Mouse (Mus musculus) intestine, embryonic 16.5 days (tissue): ENCODE measurements at regions not wholly inside any gene's neighbourhood (a gene's known extent, or its start where the extent isn't known, plus 50 kb on each side); places are given as distances from the start of the nearest gene placed in this dataset.

Experiments used
- ATAC-seq: fragments of 200-750 bp; cut with Nextera tagmentation; 2 replicates; pipeline ENCODE4 v1.8.0; 2017; ENCODE audit warnings: moderate TSS enrichment, moderate library complexity
- H3K27ac ChIP-seq: fragments of 300-500 bp; sonication (generic); 2 replicates; pipeline ENCODE4 v1.5.1; 2014; ENCODE audit warnings: mild to moderate bottlenecking, low read length
- H3K27me3 ChIP-seq: fragments of 300-500 bp; sonication (generic); replicated peaks from 2 replicates; pipeline ENCODE4 v1.6.1; 2014; ENCODE audit warnings: low read length, control low read depth, mixed read lengths; ENCODE audit not compliant: control insufficient read depth, insufficient read depth
- H3K36me3 ChIP-seq: fragments of 300-500 bp; sonication (generic); 2 replicates; pipeline ENCODE4 v1.6.1; 2014; ENCODE audit warnings: low read length, control low read depth; ENCODE audit not compliant: control insufficient read depth, insufficient read depth
- H3K4me1 ChIP-seq: fragments of 300-500 bp; sonication (generic); 2 replicates; pipeline ENCODE4 v1.6.1; 2014; ENCODE audit warnings: low read length, control low read depth, mixed read lengths; ENCODE audit not compliant: control insufficient read depth, insufficient read depth
- H3K4me2 ChIP-seq: fragments of 300-500 bp; sonication (generic); 2 replicates; pipeline ENCODE4 v1.6.1; 2014; ENCODE audit warnings: low read depth, low read length, control low read depth
- H3K4me3 ChIP-seq: fragments of 300-500 bp; sonication (generic); 2 replicates; pipeline ENCODE4 v1.5.1; 2014; ENCODE audit warnings: mild to moderate bottlenecking, low read length
- H3K9ac ChIP-seq: fragments of 300-500 bp; sonication (generic); 2 replicates; pipeline ENCODE4 v1.6.1; 2014; ENCODE audit warnings: low read depth, low read length
- H3K9me3 ChIP-seq: fragments of 300-500 bp; sonication (generic); 2 replicates; pipeline ENCODE4 v1.6.1; 2016; ENCODE audit warnings: low read length, control low read depth; ENCODE audit not compliant: control insufficient read depth
- WGBS: fragments of 180-500 bp; shearing (Covaris S2); extraction: QIAGEN DNeasy Blood & Tissue Kit; methylation state at CpG from one replicate; pipeline ENCODE4 v1.1.7; 2014; 5-methylcytosine and 5-hydroxymethylcytosine counted together

GRCm38 (mm10) chr16:51650683-51651082 is 380.3 kb upstream of the Cblb start:
- no peaks in the 10 kb centered on the region for H3K9me3 ChIP-seq
- 81% methylated on average over 5 of the region's 5 CpGs for WGBS
- H3K9ac ChIP-seq = no peak overlapping the region
- no peak for ATAC-seq
- no peaks in the 10 kb centered on the region for H3K27me3 ChIP-seq
- no peaks in the 10 kb centered on the region for H3K36me3 ChIP-seq
- no peak overlapping the region for H3K4me2 ChIP-seq
- H3K27ac ChIP-seq = no peak overlapping the region
- no peaks in the 10 kb centered on the region for H3K4me1 ChIP-seq
- no peak overlapping the region for H3K4me3 ChIP-seq

DNA sequence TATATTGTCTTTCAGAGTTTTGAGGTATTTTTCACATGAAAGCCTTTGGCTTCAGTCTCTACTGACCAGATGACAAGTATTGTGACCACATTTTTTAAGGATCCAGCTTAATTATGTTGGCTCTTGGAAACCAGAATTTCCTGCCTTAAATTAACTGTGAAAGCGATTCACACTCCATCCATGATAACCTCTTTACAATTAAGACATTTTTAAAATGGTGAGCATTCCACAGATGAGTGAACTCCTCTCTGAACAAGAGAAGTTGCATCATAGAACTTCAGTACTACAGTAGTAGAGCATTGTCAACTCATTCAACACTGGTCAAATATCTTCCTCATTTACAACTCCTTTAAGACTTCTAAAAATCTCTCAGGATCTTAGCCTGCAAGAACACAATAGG is 369.3 kb upstream of the Cblb start:
- no peaks in the 10 kb centered on the region for H3K36me3 ChIP-seq
- H3K9me3 ChIP-seq = no peaks in the 10 kb centered on the region
- no peak for ATAC-seq
- no peak overlapping the region for H3K9ac ChIP-seq
- no peak overlapping the region for H3K4me2 ChIP-seq
- H3K4me1 ChIP-seq = no peaks in the 10 kb centered on the region
- no peak overlapping the region for H3K27ac ChIP-seq
- no peaks in the 10 kb centered on the region for H3K27me3 ChIP-seq
- 94% methylated on average over 1 of the region's 1 CpGs for WGBS
- H3K4me3 ChIP-seq = no peak overlapping the region

DNA sequence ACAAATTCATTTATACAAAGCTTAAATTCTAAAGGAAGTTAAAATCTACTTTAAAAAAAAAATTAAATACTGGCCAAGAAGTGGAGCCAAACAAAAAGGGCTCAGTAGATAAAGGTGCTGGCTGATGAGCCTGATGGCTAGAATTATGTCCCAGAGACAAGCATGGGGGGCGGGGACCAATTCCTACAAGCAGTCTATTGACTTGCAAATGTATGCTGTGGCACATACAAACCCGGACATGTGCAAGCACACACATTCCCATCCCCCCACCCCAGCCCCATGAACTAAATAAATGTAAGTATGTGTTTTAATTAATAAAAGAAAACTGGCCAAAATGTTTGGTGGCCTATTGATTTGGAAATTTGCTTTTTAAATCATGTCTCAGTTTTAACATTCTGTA is 366.7 kb upstream of the Cblb start:
- Histone ChIP-seq H3K9ac (no peak overlapping the region), H3K4me3 (no peak overlapping the region), H3K27me3 (no peaks in the 10 kb centered on the region), H3K36me3 (no peaks in the 10 kb centered on the region), H3K4me2 (no peak overlapping the region), H3K9me3 (no peaks in the 10 kb centered on the region), H3K4me1 (no peaks in the 10 kb centered on the region), H3K27ac (no peak overlapping the region)
- ATAC-seq = no peak
- 85% methylated on average over 2 of the region's 2 CpGs for WGBS

- Histone ChIP-seq H3K9ac (no peak overlapping the region), H3K9me3 (no peaks in the 10 kb centered on the region), H3K4me1 (no peaks in the 10 kb centered on the region), H3K36me3 (no peaks in the 10 kb centered on the region), H3K4me2 (no peak overlapping the region), H3K4me3 (no peak overlapping the region), H3K27ac (no peak overlapping the region), H3K27me3 (no peaks in the 10 kb centered on the region)
- no peak for ATAC-seq
- WGBS = 83% methylated on average over 3 of the region's 3 CpGs
Observed at GRCm38 (mm10) chr16:51675101-51675500, 355.9 kb upstream of the Cblb start.

DNA sequence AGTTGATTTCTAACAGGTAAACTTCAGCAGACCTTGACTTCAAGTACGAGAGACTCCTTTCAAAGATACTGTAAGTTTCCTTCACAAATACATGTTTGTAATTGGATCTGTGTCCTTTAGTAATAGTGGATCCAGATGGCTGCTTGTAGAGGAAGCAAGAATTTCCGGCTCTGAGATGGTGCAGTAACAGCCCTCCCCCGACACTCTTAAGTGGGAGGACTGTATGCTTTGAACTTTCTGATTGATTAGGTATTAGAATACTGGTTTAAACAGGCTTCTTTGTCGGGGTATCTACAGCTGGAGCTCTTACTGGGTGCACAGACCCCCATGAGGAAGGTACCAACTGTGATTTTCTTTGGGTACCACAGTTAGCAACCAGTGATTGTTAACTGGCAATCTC is 355.0 kb upstream of the Cblb start:
- Histone ChIP-seq H3K4me2 (no peak overlapping the region), H3K4me1 (no peaks in the 10 kb centered on the region), H3K9ac (no peak overlapping the region), H3K27me3 (no peaks in the 10 kb centered on the region), H3K36me3 (no peaks in the 10 kb centered on the region), H3K27ac (no peak overlapping the region), H3K9me3 (no peaks in the 10 kb centered on the region), H3K4me3 (no peak overlapping the region)
- no peak for ATAC-seq
- 35% methylated on average over 4 of the region's 4 CpGs for WGBS

DNA sequence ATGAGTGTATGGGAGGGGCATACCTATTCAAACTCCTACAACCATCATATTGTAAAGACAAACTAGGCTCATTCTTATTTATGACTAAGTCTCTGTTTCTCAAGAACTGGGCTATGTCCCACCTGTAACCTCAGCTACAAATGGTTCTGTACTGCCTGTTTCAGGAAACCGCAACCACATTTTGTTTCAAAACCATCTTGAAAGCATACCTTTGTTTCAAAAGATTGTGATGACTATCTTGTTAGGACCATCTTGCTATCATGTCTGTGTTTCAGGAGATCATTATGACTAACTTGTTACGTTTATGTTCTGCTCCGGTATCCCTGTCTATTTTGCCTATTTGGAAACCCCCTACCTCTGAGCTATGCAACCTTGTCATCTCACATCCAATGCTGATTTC is 340.2 kb upstream of the Cblb start:
- WGBS = 94% methylated on average over 3 of the region's 3 CpGs
- ATAC-seq = no peak
- H3K36me3 ChIP-seq = no peaks in the 10 kb centered on the region
- H3K4me3 ChIP-seq = no peak overlapping the region
- H3K4me1 ChIP-seq = no peaks in the 10 kb centered on the region
- H3K9ac ChIP-seq = no peak overlapping the region
- H3K4me2 ChIP-seq = no peak overlapping the region
- no peaks in the 10 kb centered on the region for H3K27me3 ChIP-seq
- no peak overlapping the region for H3K27ac ChIP-seq
- no peaks in the 10 kb centered on the region for H3K9me3 ChIP-seq

GRCm38 (mm10) chr16:51705026-51705425 is 326.0 kb upstream of the Cblb start:
- H3K36me3 ChIP-seq = no peaks in the 10 kb centered on the region
- H3K9ac ChIP-seq = no peak overlapping the region
- no peaks in the 10 kb centered on the region for H3K9me3 ChIP-seq
- H3K4me1 ChIP-seq = no peaks in the 10 kb centered on the region
- H3K4me3 ChIP-seq = no peak overlapping the region
- no peak for ATAC-seq
- no peaks in the 10 kb centered on the region for H3K27me3 ChIP-seq
- no peak overlapping the region for H3K4me2 ChIP-seq
- 82% methylated on average over 2 of the region's 2 CpGs for WGBS
- no peak overlapping the region for H3K27ac ChIP-seq

- Histone ChIP-seq H3K27me3 (no peaks in the 10 kb centered on the region), H3K4me1 (no peaks in the 10 kb centered on the region), H3K36me3 (no peaks in the 10 kb centered on the region), H3K9ac (no peak overlapping the region), H3K27ac (no peak overlapping the region), H3K9me3 (no peaks in the 10 kb centered on the region), H3K4me3 (no peak overlapping the region), H3K4me2 (no peak overlapping the region)
- ATAC-seq = no peak
- WGBS = 68% methylated on average over 2 of the region's 2 CpGs
Observed at GRCm38 (mm10) chr16:51718695-51719094, 312.3 kb upstream of the Cblb start.

- Histone ChIP-seq H3K9ac (no peak overlapping the region), H3K36me3 (no peaks in the 10 kb centered on the region), H3K9me3 (no peaks in the 10 kb centered on the region), H3K27me3 (no peaks in the 10 kb centered on the region), H3K4me2 (no peak overlapping the region), H3K4me1 (no peaks in the 10 kb centered on the region), H3K27ac (no peak overlapping the region), H3K4me3 (no peak overlapping the region)
- ATAC-seq = no peak
- WGBS = 74% methylated on average over 2 of the region's 2 CpGs
Observed at GRCm38 (mm10) chr16:51719637-51720036, 311.4 kb upstream of the Cblb start.

DNA sequence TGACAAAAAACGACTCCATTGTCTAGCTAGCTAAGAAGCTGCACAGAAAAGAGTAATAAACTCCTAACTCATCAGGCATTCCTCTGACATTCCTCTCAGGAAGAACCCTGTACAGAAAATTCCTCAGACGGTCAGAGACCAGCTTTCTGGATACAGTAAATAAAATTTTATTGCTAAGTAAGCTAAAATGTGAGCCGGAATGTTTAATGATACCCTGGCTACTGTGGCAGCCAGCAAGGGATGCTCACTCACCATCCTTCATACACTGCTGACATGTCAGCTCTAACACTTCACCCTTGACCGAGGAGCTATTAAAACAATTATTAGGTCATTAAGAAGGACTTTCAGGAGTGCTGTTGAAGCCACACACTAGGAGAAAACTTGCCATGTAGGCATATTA is 308.3 kb upstream of the Cblb start:
- Histone ChIP-seq H3K4me3 (no peak overlapping the region), H3K9me3 (no peaks in the 10 kb centered on the region), H3K9ac (no peak overlapping the region), H3K4me1 (no peaks in the 10 kb centered on the region), H3K4me2 (no peak overlapping the region), H3K36me3 (no peaks in the 10 kb centered on the region), H3K27me3 (no peaks in the 10 kb centered on the region), H3K27ac (no peak overlapping the region)
- WGBS = 38% methylated on average over 4 of the region's 4 CpGs
- no peak for ATAC-seq
